Mouse (Mus musculus): ENCODE results near the gene Gm20388. TPM values are rescaled to one million over a fixed set of nuclear protein-coding genes. Genes with fewer than 3 reads are reported as not detected.

The Gm20388 gene
- polyA plus RNA-seq, 1 experiment = 23.9 TPM

- 0 out of 2 replicates have a peak overlapping the region, but pooled peaks have one; percentile 3 for H3K27ac ChIP-seq (ENCODE audit: insufficient read depth, low read length)
- H3K4me1 ChIP-seq (ENCODE audit: control insufficient read depth, insufficient read depth, low read length) = peaks cover 36% of the 10 kb centered on the region
- no peak for TF ChIP-seq CTCF (IDR thresholded peaks at IDR 0.05; ENCODE audit: extremely low read depth, insufficient read depth, low read length)
- no peak for TF ChIP-seq POLR2A (IDR thresholded peaks at IDR 0.05; ENCODE audit: extremely low read depth, insufficient read depth, low read length)
- H3K4me3 ChIP-seq (ENCODE audit: insufficient read depth, low read length) = no peak overlapping the region
Measured at GRCm38 (mm10) chr8:121643384-121643783, 1732.7 kb downstream of the Gm20388 start.

- TF ChIP-seq POLR2A (IDR thresholded peaks at IDR 0.05; ENCODE audit: extremely low read depth, insufficient read depth, low read length) (no peak), CTCF (IDR thresholded peaks at IDR 0.05; ENCODE audit: extremely low read depth, insufficient read depth, low read length) (no peak)
- Histone ChIP-seq H3K27ac (ENCODE audit: insufficient read depth, low read length) (no peak overlapping the region), H3K4me3 (ENCODE audit: insufficient read depth, low read length) (no peak overlapping the region), H3K4me1 (ENCODE audit: control insufficient read depth, insufficient read depth, low read length) (peaks cover 39% of the 10 kb centered on the region)
Measured at GRCm38 (mm10) chr8:121647511-121648215, 1737.0 kb downstream of the Gm20388 start.

- Histone ChIP-seq H3K4me1 (ENCODE audit: control insufficient read depth, insufficient read depth, low read length) (peaks cover 31% of the 10 kb centered on the region), H3K4me3 (ENCODE audit: insufficient read depth, low read length) (peak overlapping the region; percentile 14; the same call in 1 of the 2 replicates), H3K27ac (ENCODE audit: insufficient read depth, low read length) (no peak overlapping the region)
- TF ChIP-seq POLR2A (IDR thresholded peaks at IDR 0.05; ENCODE audit: extremely low read depth, insufficient read depth, low read length) (no peak), CTCF (IDR thresholded peaks at IDR 0.05; ENCODE audit: extremely low read depth, insufficient read depth, low read length) (no peak)
Measured at GRCm38 (mm10) chr8:121648451-121648850, 1737.8 kb downstream of the Gm20388 start.

GRCm38 (mm10) chr8:121649423-121649822 is 1738.8 kb downstream of the Gm20388 start:
- Histone ChIP-seq H3K27ac (ENCODE audit: insufficient read depth, low read length) (no peak overlapping the region), H3K4me1 (ENCODE audit: control insufficient read depth, insufficient read depth, low read length) (peaks cover 23% of the 10 kb centered on the region), H3K4me3 (ENCODE audit: insufficient read depth, low read length) (peak overlapping the region; percentile 100)
- TF ChIP-seq POLR2A (IDR thresholded peaks at IDR 0.05; ENCODE audit: extremely low read depth, insufficient read depth, low read length) (no peak), CTCF (IDR thresholded peaks at IDR 0.05; ENCODE audit: extremely low read depth, insufficient read depth, low read length) (no peak)

- Histone ChIP-seq H3K4me1 (ENCODE audit: control insufficient read depth, insufficient read depth, low read length) (peaks cover 23% of the 10 kb centered on the region), H3K4me3 (ENCODE audit: insufficient read depth, low read length) (peak overlapping the region; percentile 100), H3K27ac (ENCODE audit: insufficient read depth, low read length) (no peak overlapping the region)
- no peak for TF ChIP-seq CTCF (IDR thresholded peaks at IDR 0.05; ENCODE audit: extremely low read depth, insufficient read depth, low read length)
- TF ChIP-seq POLR2A (IDR thresholded peaks at IDR 0.05; ENCODE audit: extremely low read depth, insufficient read depth, low read length) = no peak
Measured at GRCm38 (mm10) chr8:121649904-121650303, 1739.3 kb downstream of the Gm20388 start.

- Histone ChIP-seq H3K27ac (ENCODE audit: insufficient read depth, low read length) (no peak overlapping the region), H3K4me3 (ENCODE audit: insufficient read depth, low read length) (peak overlapping the region; percentile 100), H3K4me1 (ENCODE audit: control insufficient read depth, insufficient read depth, low read length) (peaks cover 16% of the 10 kb centered on the region)
- TF ChIP-seq CTCF (IDR thresholded peaks at IDR 0.05; ENCODE audit: extremely low read depth, insufficient read depth, low read length) (no peak), POLR2A (IDR thresholded peaks at IDR 0.05; ENCODE audit: extremely low read depth, insufficient read depth, low read length) (no peak)
Measured at GRCm38 (mm10) chr8:121650389-121651307, 1740.0 kb downstream of the Gm20388 start.

- peak overlapping the region; percentile 74; the same call in 1 of the 2 replicates for H3K27ac ChIP-seq (ENCODE audit: insufficient read depth, low read length)
- TF ChIP-seq POLR2A (IDR thresholded peaks at IDR 0.05; ENCODE audit: extremely low read depth, insufficient read depth, low read length) = no peak
- no peak for TF ChIP-seq CTCF (IDR thresholded peaks at IDR 0.05; ENCODE audit: extremely low read depth, insufficient read depth, low read length)
- H3K4me3 ChIP-seq (ENCODE audit: insufficient read depth, low read length) = peak overlapping the region; percentile 100
- peaks cover 16% of the 10 kb centered on the region for H3K4me1 ChIP-seq (ENCODE audit: control insufficient read depth, insufficient read depth, low read length)
Measured at GRCm38 (mm10) chr8:121651308-121651873, 1740.8 kb downstream of the Gm20388 start.

- peak; percentile 8; the same call in 1 of the 2 replicates for TF ChIP-seq POLR2A (IDR thresholded peaks at IDR 0.05; ENCODE audit: extremely low read depth, insufficient read depth, low read length)
- TF ChIP-seq CTCF (IDR thresholded peaks at IDR 0.05; ENCODE audit: extremely low read depth, insufficient read depth, low read length) = no peak
- Histone ChIP-seq H3K4me3 (ENCODE audit: insufficient read depth, low read length) (peak overlapping the region; percentile 100), H3K27ac (ENCODE audit: insufficient read depth, low read length) (peak overlapping the region; percentile 74), H3K4me1 (ENCODE audit: control insufficient read depth, insufficient read depth, low read length) (peaks cover 16% of the 10 kb centered on the region)
Measured at GRCm38 (mm10) chr8:121651874-121652361, 1741.3 kb downstream of the Gm20388 start.

GRCm38 (mm10) chr8:121652774-121653323 is 1742.2 kb downstream of the Gm20388 start, which contains the start of gene Zcchc14:
TSS of gene Zcchc14 (minus strand) at chr8:121652901.
- Histone ChIP-seq H3K4me1 (ENCODE audit: control insufficient read depth, insufficient read depth, low read length) (peaks cover 12% of the 10 kb centered on the region; the same call in 1 of the 2 replicates), H3K4me3 (ENCODE audit: insufficient read depth, low read length) (peak within 1 kb of the TSS; percentile 100), H3K27ac (ENCODE audit: insufficient read depth, low read length) (peak within 1 kb of the TSS; percentile 92)
- TF ChIP-seq POLR2A (IDR thresholded peaks at IDR 0.05; ENCODE audit: extremely low read depth, insufficient read depth, low read length) (peak; percentile 56; the same call in 1 of the 2 replicates), CTCF (IDR thresholded peaks at IDR 0.05; ENCODE audit: extremely low read depth, insufficient read depth, low read length) (no peak)

All from cortical plate, adult 2 months (tissue).